Mouse (Mus musculus) left cerebral cortex, postnatal 10 days (tissue): ENCODE measurements around the gene Msi1. TPM values are rescaled to one million over a fixed set of nuclear protein-coding genes. Genes with fewer than 3 reads are reported as not detected.

ENCODE experiments used
- DNase-seq, 2 experiments: peaks; one replicate each; pipeline ENCODE4 v3.0.0; 2021 to 2022; ENCODE audit warnings: low spot score in 2 of 2, mixed read lengths in 1 of 2; ENCODE audit errors: extremely low spot score in 1 of 2
- intact Hi-C: fragments of 180-260 bp; cut with DNase I; formaldehyde crosslinking; loops from one replicate; pipeline ENCODE4 v1.15.1; 2025
- total RNA-seq, 2 experiments: library from RNA; stranded (reverse); gene quantifications; 2 replicates each; pipeline ENCODE4 v1.2.3; 2021

Gene Msi1
- total RNA-seq, 2 experiments from 2014 or later: 54.2 to 58.0 TPM

DNA sequence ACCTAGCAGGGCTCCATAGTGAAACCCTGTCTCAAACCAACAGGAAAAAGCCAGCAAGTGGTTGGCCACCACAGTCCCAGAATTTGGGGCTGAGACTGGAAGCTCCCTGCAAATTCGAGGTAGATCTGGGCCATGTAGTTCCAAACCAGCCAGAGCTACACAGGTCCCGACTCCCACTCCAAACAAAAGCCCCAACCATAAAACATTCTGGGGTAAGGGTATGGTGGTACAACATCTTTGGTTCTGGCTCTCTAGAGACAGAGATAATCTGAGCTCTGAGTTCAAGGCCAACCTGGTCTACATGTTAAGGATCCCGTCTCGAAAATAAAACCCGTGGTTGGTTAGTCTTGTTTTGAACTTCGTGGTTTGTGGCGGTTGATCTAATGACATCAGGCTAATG, 26.4 kb downstream of the Msi1 start:
- intact Hi-C loops: no loop called here
- DNase-seq: no peak

DNA sequence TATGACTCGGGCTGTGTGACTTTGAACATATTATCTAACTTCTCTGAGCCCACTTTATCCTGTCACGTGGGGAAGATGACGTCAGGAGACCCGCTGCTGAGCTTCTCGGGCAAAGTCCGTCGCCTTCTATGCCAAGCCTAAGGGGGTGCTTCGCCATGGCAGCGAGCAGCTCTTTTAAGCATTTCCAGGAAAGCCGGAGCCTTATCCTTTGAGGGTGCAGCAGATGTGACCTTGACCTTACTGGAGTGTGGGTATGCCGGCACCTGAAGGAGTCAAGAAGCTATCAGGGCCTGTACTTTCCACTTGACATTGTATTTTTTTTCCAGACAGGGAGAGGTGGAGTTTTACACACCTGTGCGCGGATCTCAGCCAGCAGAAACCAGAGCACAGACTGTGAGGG, 29.5 kb downstream of the Msi1 start:
- intact Hi-C loops: no loop called here
- no peak for DNase-seq

DNA sequence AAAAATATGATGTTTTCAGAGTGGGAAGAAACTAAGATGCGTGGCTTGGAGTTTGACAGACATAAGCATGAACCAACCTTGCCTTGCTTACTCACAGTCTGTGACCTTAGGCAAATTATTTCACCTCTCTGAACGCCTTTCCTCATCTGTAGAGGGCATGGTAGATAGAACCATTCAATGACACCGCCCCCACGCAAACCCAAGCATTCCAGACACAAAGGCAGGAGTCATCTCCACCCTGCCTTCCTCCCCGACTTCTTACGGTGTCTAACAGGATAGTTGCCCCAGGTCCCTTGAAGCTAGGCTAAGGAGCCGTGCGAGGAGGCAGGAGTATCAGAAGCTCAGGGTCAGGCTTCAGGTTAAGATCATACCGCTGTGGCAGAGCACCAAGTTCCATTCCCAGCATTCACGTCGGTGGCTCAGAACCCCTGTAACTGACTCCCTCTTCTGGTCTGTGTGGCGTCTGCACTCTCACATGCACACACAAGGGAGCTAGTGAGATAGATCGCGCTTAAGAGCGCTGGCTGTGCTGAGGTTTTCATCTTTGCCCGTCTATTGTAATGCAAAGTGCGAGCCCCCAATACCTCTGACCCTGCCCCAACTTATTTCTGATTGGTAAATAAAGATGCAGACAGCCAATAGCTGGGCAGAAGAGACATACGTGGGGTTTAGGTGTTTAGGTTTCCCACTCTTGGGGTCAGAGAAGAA, 35.2 kb downstream of the Msi1 start:
- intact Hi-C loops: no loop called here
- no peak for DNase-seq

DNA sequence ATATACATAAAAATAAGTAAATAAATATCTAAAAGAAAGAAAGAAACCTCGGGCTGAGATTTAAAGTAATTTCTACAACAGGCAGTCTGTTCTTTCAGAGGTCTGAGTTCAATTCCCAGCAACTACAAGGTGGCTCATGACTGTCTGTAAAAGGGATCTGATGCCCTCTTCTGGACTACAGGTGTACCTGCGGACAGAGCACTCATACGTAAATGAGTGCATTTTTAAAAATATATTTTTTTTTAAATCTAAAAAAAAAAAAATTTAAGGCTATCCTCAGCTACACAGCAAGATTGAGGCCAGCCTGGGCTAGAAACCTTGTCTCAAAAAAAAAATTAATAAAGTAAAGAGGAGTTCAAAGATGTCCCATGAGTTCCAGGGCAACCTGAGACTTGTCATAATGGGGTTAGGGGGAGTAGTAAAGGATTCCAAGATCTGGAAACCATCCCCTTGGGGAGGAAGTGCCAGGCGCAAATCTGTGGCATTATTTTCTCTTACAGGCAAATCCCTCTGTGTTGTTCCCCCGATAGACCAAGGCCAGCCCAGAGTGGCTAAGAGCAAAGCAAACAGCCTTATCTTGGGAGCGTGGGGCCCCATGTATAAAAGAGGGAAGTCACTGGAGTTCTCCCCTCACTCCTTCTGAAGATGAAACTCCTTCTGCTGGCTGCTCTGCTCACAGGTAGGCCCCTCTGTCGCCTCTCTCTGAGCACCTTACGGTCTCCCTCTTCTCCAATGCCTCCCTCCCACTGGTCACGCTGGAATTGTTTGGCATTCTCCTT, 36.4 kb downstream of the Msi1 start, which contains the start of gene Pla2g1b:
Gene Pla2g1b, plus strand, starts transcription at position 621 of the 779 bp plus-strand sequence.
- DNase-seq: no peak
- intact Hi-C loops: no loop called here

DNA sequence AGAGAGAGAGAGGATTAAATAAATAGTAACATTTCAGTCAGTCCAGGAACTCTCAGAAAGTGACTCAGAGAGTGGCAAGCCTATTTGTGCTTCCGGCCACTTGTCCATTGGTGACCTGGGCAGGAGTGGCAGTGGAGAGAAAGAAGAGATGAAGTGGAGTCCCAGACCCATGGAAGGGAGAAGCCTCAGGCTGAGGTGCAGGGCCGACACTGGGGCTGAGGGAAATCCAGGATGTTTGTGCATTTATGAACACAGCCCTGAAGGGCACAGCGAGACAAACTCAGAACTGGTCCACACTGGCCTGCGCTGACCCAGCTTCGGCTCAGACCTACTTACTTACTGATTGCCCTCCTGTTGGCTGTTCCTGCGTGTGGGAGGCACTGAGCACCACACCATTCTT, 40.4 kb downstream of the Msi1 start:
- intact Hi-C loops: no loop called here
- DNase-seq: no peak

DNA sequence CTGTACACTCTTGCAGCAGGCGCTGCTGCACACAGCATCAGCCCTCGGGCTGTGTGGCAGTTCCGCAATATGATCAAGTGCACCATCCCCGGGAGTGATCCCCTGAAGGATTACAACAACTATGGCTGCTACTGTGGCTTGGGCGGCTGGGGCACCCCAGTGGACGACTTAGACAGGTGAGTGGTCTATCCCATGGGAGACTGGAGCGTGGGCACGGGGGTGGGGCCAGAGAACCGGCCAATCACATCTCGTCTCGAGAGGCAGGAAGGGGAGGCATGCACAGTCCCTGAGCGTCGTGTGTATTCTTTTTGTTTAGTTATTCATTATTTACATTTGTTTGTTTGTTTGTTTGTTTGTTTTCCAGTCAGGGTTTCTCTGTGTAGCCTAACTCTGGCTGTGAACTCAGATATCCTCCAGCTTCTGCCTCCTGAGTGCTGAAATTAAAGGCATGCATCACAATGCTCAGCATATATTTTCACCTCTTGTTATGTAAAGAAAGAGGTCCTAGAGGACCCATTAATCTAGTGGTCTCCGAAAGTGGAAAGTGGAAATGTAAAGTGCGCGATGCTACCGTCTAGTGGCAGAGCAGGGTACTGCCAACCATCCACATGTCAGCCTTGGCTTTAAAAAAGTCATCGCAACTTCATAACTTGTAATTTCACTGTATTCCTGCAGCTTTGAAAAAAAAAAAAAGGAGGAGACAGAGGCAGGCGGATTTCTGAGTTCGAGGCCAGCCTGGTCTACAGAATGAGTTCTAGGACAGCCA, 41.5 kb downstream of the Msi1 start:
- intact Hi-C loops: no loop called here
- DNase-seq: no peak

DNA sequence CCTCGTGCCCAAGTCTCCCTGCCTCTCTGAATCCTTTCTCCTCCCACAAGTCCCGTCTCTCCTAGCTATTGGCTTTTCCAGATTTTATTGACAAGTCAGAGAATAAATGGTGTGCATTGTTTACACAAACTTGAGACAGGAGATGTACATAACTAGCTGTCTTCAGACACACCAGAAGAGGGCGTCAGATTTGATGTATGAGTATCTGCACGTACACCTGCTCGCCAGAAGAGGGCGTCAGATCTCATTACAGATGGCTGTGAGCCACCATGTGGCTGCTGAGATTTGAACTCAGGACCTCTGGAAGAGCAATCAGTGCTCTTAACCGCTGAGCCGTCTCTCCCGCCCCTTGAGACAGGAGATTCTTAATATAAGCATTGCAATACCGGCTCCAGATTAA, 43.8 kb downstream of the Msi1 start:
- no peak for DNase-seq
- intact Hi-C loops: no loop called here

DNA sequence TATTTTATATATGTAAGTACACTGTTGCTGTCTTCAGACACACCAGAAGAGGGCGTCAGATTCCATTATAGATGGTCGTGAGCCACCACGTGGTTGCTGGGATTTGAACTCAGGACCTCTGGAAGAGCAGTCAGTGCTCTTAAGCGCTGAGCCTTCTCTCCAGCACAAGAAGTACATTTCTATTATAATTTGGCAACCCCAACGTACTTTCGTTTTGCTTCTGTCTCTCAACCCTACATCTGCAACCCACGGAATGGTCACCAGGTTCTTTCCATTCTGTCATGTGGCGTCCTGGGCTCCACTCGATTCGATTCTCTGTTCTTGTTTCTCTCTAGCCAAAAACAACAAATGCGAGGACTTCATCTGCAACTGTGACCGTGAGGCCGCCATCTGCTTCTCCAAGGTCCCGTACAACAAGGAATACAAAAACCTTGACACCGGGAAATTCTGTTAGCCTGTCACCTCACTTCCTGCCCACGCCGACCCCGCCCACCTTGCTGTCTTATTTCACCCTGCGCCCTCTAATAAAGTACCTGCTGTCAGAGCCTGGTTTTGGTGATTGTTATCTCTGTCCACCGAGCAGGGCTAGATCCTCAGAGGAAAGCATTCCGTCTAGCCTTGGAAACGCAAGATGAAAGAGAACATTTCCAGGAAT, 44.9 kb downstream of the Msi1 start:
- DNase-seq: no peak
- intact Hi-C loops: no loop called here

DNA sequence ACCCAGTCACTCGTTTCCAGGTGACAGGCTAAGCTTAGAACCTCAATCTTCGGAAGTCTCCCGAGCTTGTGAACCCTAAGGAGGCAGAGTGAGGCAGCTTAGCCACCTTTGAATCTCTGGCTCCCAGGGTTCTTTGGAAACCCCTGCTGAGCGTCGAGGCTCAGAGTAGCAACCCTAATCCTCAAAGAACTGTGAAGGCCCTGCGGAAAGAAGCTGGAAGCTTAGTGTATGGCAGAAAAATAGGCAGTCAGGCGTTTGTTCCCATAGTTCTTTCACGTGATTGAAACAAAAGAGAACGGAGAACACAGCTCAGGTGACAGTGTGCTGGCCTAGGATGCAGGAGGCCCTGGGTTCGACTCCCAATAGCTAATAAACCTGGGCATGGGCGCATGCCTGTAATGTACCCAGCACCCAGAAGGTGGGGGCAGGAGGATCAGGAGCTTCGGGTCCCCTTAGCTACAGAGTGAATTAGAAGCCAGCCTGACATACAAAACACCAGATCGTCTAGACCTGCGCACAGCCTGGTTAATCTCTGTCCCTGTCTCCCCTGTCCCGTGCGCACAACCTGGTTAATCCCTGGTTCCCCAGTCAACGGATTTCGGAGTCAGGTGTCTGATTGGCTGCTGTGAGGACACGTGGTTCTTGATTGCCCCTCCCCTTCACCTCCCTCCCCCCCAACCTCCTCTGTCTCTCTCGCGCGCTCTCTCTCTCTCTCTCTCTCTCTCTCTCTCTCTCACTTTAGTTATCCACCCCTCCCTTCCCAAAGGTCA, 46.1 kb downstream of the Msi1 start:
- peak in 1 of 2 experiments; percentile 53 for DNase-seq
- intact Hi-C loops: no loop called here

DNA sequence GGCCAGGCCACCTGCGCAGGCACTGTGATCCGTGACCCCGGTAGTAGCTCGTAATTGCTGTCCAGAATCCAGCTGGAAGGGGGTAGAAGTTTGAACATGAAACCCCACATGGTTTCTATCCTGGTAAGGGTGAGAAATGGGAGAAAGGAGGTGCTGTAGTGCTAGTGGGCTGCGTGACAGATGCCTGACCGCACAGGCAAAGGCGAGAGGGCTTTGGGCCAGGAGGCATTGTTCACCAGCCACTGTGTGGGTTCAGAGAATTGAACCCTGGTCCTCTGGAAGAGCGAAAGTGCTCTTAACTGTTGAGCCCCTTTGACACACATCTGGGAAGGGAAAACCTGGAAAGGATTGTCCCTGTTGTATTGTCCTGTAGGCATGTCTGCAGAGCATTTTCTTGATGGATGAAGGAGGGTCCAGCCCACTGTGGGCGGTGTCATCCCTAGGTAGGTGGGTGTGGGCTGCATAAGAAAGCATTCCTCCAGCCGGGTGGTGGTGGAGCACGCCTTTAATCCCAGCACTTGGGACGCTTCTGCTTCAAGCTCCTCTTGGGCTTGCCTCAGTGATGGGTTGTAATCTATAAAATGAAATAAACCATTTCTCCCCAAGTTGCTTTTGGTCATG, 46.8 kb downstream of the Msi1 start:
- no peak for DNase-seq
- intact Hi-C loops: no loop called here

DNA sequence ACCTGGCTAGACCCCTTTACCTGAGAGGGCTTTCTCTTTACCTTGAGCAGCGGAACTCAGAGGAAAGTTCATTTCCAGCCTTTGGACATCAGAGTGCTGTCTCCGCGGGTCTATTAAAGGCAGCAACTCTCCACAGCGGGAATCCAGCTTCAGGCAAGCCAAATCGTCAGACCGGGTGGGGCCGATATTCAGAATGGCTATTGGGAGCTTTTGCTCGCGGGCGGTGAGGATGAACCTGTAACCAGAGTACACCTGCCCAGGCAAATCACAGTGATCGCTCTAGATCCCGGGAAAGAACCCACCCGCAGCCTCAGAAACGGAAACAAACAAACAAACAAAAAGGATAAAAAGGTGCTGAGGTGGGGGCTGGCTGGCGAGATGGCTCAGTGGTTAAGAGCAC, 50.2 kb downstream of the Msi1 start:
- intact Hi-C loops: no loop called here
- DNase-seq: no peak

DNA sequence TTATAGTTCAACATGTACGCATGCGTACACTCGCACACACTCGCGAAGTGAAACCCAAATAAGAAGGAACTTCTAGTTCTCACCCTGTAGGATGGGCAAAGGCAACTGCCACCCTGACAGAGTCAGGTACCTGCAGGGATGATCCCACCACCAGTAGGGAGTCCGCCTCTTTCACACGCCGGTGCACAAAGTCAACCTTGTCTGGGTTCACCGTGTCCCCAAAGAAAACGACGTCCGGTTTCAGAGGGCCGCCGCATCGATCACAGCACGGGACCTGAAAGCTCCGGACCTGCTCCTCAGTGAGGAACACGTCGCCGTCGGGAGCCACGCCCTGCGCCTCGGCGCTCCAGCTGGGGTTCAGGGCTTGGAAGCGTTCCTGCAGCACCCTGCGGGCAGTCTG, 50.7 kb downstream of the Msi1 start:
- DNase-seq: peak in 1 of 2 experiments; percentile 60
- intact Hi-C loops: no loop called here

DNA sequence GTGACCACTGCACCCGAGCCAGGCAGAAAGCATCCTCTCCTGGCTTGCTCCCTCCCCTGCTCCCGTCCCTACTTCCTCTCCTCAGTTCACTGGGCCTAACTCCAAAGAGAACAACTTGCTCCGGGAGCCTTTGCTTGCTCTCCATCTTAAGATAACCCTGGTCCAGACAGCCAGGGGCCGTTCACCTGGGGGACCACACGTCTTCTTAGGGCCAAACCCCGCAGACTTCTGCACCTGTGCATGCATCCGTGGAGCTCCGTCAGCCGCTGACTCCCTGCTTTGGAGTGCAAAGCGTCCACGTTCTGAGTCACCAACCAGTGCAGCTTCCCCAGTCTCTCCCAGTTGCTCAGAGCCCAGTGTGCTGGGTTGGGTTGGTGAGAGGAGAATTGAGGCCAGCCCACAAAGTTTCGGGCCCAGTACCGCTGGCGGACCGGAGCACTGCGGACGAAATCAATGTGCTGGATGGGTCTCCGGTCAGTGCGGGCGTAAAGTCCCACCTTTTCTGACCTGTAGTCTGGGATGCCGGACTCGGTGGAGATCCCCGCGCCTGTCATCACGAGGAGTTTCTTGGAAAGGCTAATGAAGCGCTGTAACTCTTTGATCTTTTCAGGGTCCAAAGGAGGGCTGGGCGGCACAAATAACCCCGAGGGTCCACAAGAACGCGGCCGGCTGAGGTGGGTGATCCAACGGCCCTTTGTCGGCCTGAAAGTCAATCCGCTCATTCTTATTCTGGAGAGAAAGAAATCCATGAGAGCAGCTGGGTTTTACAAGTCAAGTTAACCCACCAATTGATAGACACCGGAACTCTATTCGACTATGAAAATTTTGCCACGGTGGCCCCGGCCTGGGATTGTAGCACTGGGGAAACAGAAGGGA, 53.2 kb downstream of the Msi1 start:
- intact Hi-C loops: no loop called here
- no peak for DNase-seq

DNA sequence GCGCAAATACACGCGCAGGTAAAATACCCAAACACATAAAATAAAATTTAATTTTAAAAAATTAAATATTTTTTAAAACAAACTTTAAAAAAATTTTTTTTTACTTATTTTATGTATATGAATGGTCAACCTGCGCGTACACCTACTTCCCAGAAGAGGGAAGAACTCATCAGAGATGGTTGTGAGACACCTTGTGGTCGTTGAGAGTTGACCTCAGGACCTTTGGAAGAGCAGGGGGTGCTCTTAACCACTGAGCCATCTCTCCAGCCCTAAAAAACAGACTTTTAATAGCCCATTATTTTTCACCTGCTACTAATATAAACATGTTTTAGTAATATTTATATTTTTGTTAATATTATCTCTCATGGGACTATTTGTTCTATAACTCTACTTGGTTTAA, 54.0 kb downstream of the Msi1 start:
- intact Hi-C loops: no loop called here
- no peak for DNase-seq

DNA sequence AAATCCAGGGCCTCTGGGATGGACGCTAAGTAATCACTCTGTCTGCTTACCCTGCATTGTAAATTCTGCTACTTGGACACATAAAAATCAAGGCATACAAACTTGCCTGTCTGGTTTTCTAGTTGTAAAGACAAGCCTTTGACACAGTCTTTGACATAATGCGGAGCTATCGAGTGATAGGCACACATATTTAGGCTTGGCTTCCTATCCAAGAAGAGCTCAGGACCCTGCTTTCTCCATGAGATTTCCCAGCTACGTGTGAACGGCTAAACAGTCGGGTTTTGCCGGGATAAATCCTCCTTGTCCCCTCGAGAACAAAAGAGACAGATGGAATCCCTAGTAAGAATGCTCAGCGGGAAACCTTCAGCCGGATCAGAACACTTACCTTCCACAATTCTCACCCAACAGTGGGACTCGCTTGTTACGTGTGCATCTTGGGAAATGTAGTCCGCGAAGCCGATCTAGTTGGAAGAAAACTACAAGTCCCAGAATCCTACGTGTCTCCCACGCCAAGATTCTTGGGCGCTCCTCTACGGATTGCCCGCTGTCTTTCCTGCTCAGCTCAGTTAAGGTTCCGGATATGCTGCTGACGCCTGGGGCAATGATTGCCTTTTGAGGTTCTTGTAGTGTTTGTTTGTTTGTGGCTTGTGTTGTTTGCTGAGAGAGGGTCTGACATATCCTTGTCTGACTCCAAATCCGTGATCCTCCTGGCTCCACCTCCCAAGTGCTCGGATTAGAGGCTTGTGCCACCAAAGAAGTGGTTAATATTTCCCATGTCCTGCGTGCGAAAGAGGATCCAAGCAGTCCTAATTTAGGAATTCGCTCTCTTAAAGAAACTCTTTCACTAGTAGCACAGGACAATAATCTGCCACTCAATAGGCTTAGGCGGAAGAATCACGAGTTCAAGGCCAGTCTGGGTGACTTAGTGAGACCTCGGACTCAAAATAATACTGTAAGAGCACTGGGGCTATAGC, 54.8 kb downstream of the Msi1 start, which contains the start of gene Sirt4:
Gene Sirt4, minus strand, starts transcription at position 779 of the 974 bp plus-strand sequence.
- intact Hi-C loops: no loop called here
- DNase-seq: peak; percentile 84 to 92

DNA sequence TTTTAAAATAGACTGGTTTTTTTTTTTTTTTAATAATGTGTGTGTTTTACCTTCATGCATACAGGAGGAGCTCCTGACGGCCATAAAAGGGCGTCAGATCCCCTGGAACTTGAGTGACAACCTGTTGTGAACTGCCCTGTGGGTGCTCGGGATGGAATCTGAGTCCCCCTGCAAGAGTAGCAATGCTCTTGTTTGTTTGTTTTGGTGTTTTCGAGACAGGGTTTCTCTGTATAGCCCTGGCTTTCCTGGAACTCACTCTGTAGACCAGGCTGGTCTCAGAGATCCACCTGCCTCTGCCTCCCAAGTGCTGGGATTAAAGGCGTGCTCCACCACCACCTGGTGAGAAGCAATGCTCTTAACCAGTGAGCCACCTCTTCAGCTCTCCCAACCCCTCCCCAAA, 55.6 kb downstream of the Msi1 start:
- intact Hi-C loops: no loop called here
- no peak for DNase-seq
